Mouse (Mus musculus): Measurements from ENCODE around the gene Mgll. TPM values are rescaled to one million over a fixed set of nuclear protein-coding genes. Genes with fewer than 3 reads are reported as not detected.

Mgll gene
- polyA plus RNA-seq, 1 experiment from 2014 or later, result 72.1 TPM

GRCm38 (mm10) chr6:88721059-88721458 is 3.2 kb upstream of the Mgll start:
- Histone ChIP-seq H3K27ac (replicated peaks) (no peak overlapping the region), H3K36me3 (no peaks in the 10 kb centered on the region), H3K4me2 (no peak overlapping the region), H3K4me1 (peaks cover 14% of the 10 kb centered on the region), H3K9me3 (replicated peaks) (no peaks in the 10 kb centered on the region), H3K9ac (replicated peaks) (no peak overlapping the region), H3K27me3 (replicated peaks) (peaks cover 10% of the 10 kb centered on the region; the same call in 1 of the 2 replicates), H3K4me3 (replicated peaks) (no peak overlapping the region)
- 73% methylated on average over 3 of the region's 3 CpGs for WGBS
- no peak for ATAC-seq (ENCODE audit: low FRiP score)

GRCm38 (mm10) chr6:88722906-88723305 is 1.3 kb upstream of the Mgll start:
- WGBS, result 83% methylated on average over 2 of the region's 2 CpGs
- Histone ChIP-seq H3K36me3 (no peaks in the 10 kb centered on the region), H3K4me1 (peaks cover 32% of the 10 kb centered on the region), H3K4me2 (no peak overlapping the region), H3K4me3 (replicated peaks) (no peak overlapping the region), H3K27ac (replicated peaks) (no peak overlapping the region), H3K27me3 (replicated peaks) (peaks cover 10% of the 10 kb centered on the region; the same call in 1 of the 2 replicates), H3K9me3 (replicated peaks) (no peaks in the 10 kb centered on the region), H3K9ac (replicated peaks) (no peak overlapping the region)
- ATAC-seq (ENCODE audit: low FRiP score), result no peak

- 28% methylated on average over 14 of the region's 14 CpGs for WGBS
- peak overlapping the region; percentile 78 for H3K27ac ChIP-seq (replicated peaks)
- peaks cover 10% of the 10 kb centered on the region; the same call in 1 of the 2 replicates for H3K27me3 ChIP-seq (replicated peaks)
Observed at GRCm38 (mm10) chr6:88723806-88724312, 353 bp upstream of the Mgll start.

GRCm38 (mm10) chr6:88725590-88725989 is 1.4 kb downstream of the Mgll start:
- no peaks in the 10 kb centered on the region for H3K9me3 ChIP-seq (replicated peaks)
- H3K27me3 ChIP-seq (replicated peaks), result peaks cover 10% of the 10 kb centered on the region; the same call in 1 of the 2 replicates
- no peak for ATAC-seq (ENCODE audit: low FRiP score)
- H3K36me3 ChIP-seq, result no peaks in the 10 kb centered on the region
- peak overlapping the region; percentile 94 for H3K4me2 ChIP-seq
- H3K27ac ChIP-seq (replicated peaks), result no peak overlapping the region
- peak overlapping the region; percentile 52 for H3K4me3 ChIP-seq (replicated peaks)
- 56% methylated on average over 7 of the region's 7 CpGs for WGBS
- H3K4me1 ChIP-seq, result peaks cover 37% of the 10 kb centered on the region
- H3K9ac ChIP-seq (replicated peaks), result no peak overlapping the region

More at GRCm38 (mm10) chr6:88723806-88724312, 353 bp upstream of the Mgll start:
- H3K4me1 ChIP-seq, result peaks cover 37% of the 10 kb centered on the region
- ATAC-seq (ENCODE audit: low FRiP score), result peak; percentile 71
- H3K4me2 ChIP-seq, result peak overlapping the region; percentile 94
- peak overlapping the region; percentile 52 for H3K4me3 ChIP-seq (replicated peaks)
- no peaks in the 10 kb centered on the region for H3K9me3 ChIP-seq (replicated peaks)
- no peaks in the 10 kb centered on the region for H3K36me3 ChIP-seq
- peak overlapping the region; percentile 65 for H3K9ac ChIP-seq (replicated peaks)

- peak overlapping the region; percentile 52 for H3K4me3 ChIP-seq (replicated peaks)
- no peak for ATAC-seq (ENCODE audit: low FRiP score)
- H3K4me1 ChIP-seq, result peaks cover 37% of the 10 kb centered on the region
- 52% methylated on average over 9 of the region's 9 CpGs for WGBS
- peaks cover 10% of the 10 kb centered on the region; the same call in 1 of the 2 replicates for H3K27me3 ChIP-seq (replicated peaks)
- H3K36me3 ChIP-seq, result no peaks in the 10 kb centered on the region
- H3K4me2 ChIP-seq, result peak overlapping the region; percentile 94
- peak overlapping the region; percentile 17; the same call in 1 of the 2 replicates for H3K9ac ChIP-seq (replicated peaks)
- H3K27ac ChIP-seq (replicated peaks), result peak overlapping the region; percentile 48; the same call in 1 of the 2 replicates
- no peaks in the 10 kb centered on the region for H3K9me3 ChIP-seq (replicated peaks)
Observed at GRCm38 (mm10) chr6:88726252-88727211, 2.3 kb downstream of the Mgll start.

- 0 out of 2 replicates have a peak overlapping the region, but pooled peaks have one; percentile 13 for H3K27ac ChIP-seq (replicated peaks)
- 77% methylated on average over 5 of the region's 5 CpGs for WGBS
- no peak overlapping the region for H3K4me3 ChIP-seq (replicated peaks)
- ATAC-seq (ENCODE audit: low FRiP score), result no peak
- no peaks in the 10 kb centered on the region for H3K9me3 ChIP-seq (replicated peaks)
- H3K27me3 ChIP-seq (replicated peaks), result peaks cover 6% of the 10 kb centered on the region; the same call in 1 of the 2 replicates
- peak overlapping the region; percentile 94 for H3K4me2 ChIP-seq
- peaks cover 41% of the 10 kb centered on the region for H3K4me1 ChIP-seq
- no peak overlapping the region for H3K9ac ChIP-seq (replicated peaks)
- H3K36me3 ChIP-seq, result no peaks in the 10 kb centered on the region
Observed at GRCm38 (mm10) chr6:88727490-88727889, 3.3 kb downstream of the Mgll start.

- H3K36me3 ChIP-seq, result no peaks in the 10 kb centered on the region
- H3K9me3 ChIP-seq (replicated peaks), result no peaks in the 10 kb centered on the region
- no peak overlapping the region for H3K27ac ChIP-seq (replicated peaks)
- H3K9ac ChIP-seq (replicated peaks), result no peak overlapping the region
- 57% methylated on average over 7 of the region's 7 CpGs for WGBS
- peaks cover 47% of the 10 kb centered on the region for H3K4me1 ChIP-seq
- H3K4me3 ChIP-seq (replicated peaks), result no peak overlapping the region
- no peak for ATAC-seq (ENCODE audit: low FRiP score)
- H3K4me2 ChIP-seq, result peak overlapping the region; percentile 94; the same call in 1 of the 2 replicates
- no peaks in the 10 kb centered on the region; the same call in 1 of the 2 replicates for H3K27me3 ChIP-seq (replicated peaks)
Observed at GRCm38 (mm10) chr6:88728054-88728453, 3.8 kb downstream of the Mgll start.

GRCm38 (mm10) chr6:88728515-88728914 is 4.3 kb downstream of the Mgll start:
- Histone ChIP-seq H3K4me1 (peaks cover 52% of the 10 kb centered on the region), H3K27ac (replicated peaks) (no peak overlapping the region), H3K9ac (replicated peaks) (no peak overlapping the region), H3K27me3 (replicated peaks) (no peaks in the 10 kb centered on the region), H3K4me2 (no peak overlapping the region), H3K36me3 (no peaks in the 10 kb centered on the region), H3K4me3 (replicated peaks) (no peak overlapping the region), H3K9me3 (replicated peaks) (no peaks in the 10 kb centered on the region)
- no peak for ATAC-seq (ENCODE audit: low FRiP score)
- WGBS, result 86% methylated on average over 5 of the region's 5 CpGs

GRCm38 (mm10) chr6:88731211-88731751 is 7.1 kb downstream of the Mgll start:
- no peaks in the 10 kb centered on the region for H3K27me3 ChIP-seq (replicated peaks)
- 89% methylated on average over 11 of the region's 11 CpGs for WGBS

GRCm38 (mm10) chr6:88731991-88732390 is 7.8 kb downstream of the Mgll start:
- WGBS, result 87% methylated on average over 3 of the region's 3 CpGs
- H3K27ac ChIP-seq (replicated peaks), result 0 out of 2 replicates have a peak overlapping the region, but pooled peaks have one; percentile 45

More at GRCm38 (mm10) chr6:88731211-88731751, 7.1 kb downstream of the Mgll start:
- Histone ChIP-seq H3K4me2 (no peak overlapping the region), H3K4me3 (replicated peaks) (no peak overlapping the region), H3K4me1 (peaks cover 41% of the 10 kb centered on the region), H3K9ac (replicated peaks) (no peak overlapping the region), H3K9me3 (replicated peaks) (no peaks in the 10 kb centered on the region), H3K36me3 (no peaks in the 10 kb centered on the region), H3K27ac (replicated peaks) (no peak overlapping the region)
- no peak for ATAC-seq (ENCODE audit: low FRiP score)

More at GRCm38 (mm10) chr6:88731991-88732390, 7.8 kb downstream of the Mgll start:
- H3K36me3 ChIP-seq, result no peaks in the 10 kb centered on the region
- no peaks in the 10 kb centered on the region for H3K27me3 ChIP-seq (replicated peaks)
- ATAC-seq (ENCODE audit: low FRiP score), result no peak
- H3K9ac ChIP-seq (replicated peaks), result no peak overlapping the region
- no peak overlapping the region for H3K4me2 ChIP-seq
- H3K4me3 ChIP-seq (replicated peaks), result no peak overlapping the region
- peaks cover 40% of the 10 kb centered on the region for H3K4me1 ChIP-seq
- no peaks in the 10 kb centered on the region for H3K9me3 ChIP-seq (replicated peaks)

Data from neural tube, embryonic 15.5 days (tissue).